Mouse (Mus musculus): ENCODE measurements around the gene Vmn2r19. TPM values are rescaled to one million over a fixed set of nuclear protein-coding genes. Genes with fewer than 3 reads are reported as not detected.

Gene Vmn2r19
- polyA plus RNA-seq, 1 experiment, result not detected

DNA sequence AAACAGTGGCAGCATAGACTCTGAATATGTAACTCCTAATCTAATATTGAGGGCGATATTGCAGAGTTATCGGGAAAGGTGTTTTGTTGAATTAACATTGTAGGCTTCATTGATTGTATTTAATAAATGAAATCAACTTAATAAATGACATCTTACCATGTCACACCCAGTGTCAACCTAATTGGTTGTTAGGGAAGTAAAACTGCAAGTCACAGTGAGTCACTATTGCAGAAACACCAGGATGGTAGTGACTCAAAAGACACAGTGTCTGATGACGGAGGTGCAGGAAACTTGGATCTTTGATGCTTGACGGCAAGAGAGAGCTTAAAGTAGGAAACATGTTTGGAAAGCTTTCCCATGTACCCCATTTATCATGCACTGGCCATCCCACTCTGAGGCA lies 42.3 kb upstream of the Vmn2r19 start:
- H3K36me3 ChIP-seq (ENCODE audit: control insufficient read depth, insufficient read depth, low read length, poor library complexity, severe bottlenecking), result no peaks in the 10 kb centered on the region
- no peak overlapping the region for H3K9ac ChIP-seq (ENCODE audit: low read depth, poor library complexity, severe bottlenecking)
- no peaks in the 10 kb centered on the region for H3K9me3 ChIP-seq (replicated peaks; ENCODE audit: control insufficient read depth, insufficient read depth, low read length, poor library complexity, severe bottlenecking)
- H3K4me3 ChIP-seq (ENCODE audit: low read depth, low read length), result no peak overlapping the region
- H3K4me1 ChIP-seq (ENCODE audit: control insufficient read depth, insufficient read depth, low read length), result no peaks in the 10 kb centered on the region
- no peaks in the 10 kb centered on the region for H3K27me3 ChIP-seq (ENCODE audit: control insufficient read depth, insufficient read depth, low read length, poor library complexity, severe bottlenecking)
- H3K27ac ChIP-seq (ENCODE audit: insufficient read depth, low read length), result no peak overlapping the region
- no peak for TF ChIP-seq CTCF (IDR thresholded peaks at IDR 0.05; ENCODE audit: low read depth, low read length)
- no peak for TF ChIP-seq POLR2A (IDR thresholded peaks at IDR 0.05; ENCODE audit: insufficient read depth, low read length)
- TF ChIP-seq EP300 (IDR thresholded peaks at IDR 0.05; ENCODE audit: insufficient read depth, low read depth, low read length), result no peak

GRCm38 (mm10) chr6:123266945-123267344 lies 41.2 kb upstream of the Vmn2r19 start:
- TF ChIP-seq CTCF (IDR thresholded peaks at IDR 0.05; ENCODE audit: low read depth, low read length), result no peak
- TF ChIP-seq EP300 (IDR thresholded peaks at IDR 0.05; ENCODE audit: insufficient read depth, low read depth, low read length), result no peak
- no peak for TF ChIP-seq POLR2A (IDR thresholded peaks at IDR 0.05; ENCODE audit: insufficient read depth, low read length)
- H3K27ac ChIP-seq (ENCODE audit: insufficient read depth, low read length), result no peak overlapping the region
- no peak overlapping the region for H3K9ac ChIP-seq (ENCODE audit: low read depth, poor library complexity, severe bottlenecking)
- no peaks in the 10 kb centered on the region for H3K4me1 ChIP-seq (ENCODE audit: control insufficient read depth, insufficient read depth, low read length)
- no peak overlapping the region for H3K4me3 ChIP-seq (ENCODE audit: low read depth, low read length)
- no peaks in the 10 kb centered on the region for H3K27me3 ChIP-seq (ENCODE audit: control insufficient read depth, insufficient read depth, low read length, poor library complexity, severe bottlenecking)
- no peaks in the 10 kb centered on the region for H3K36me3 ChIP-seq (ENCODE audit: control insufficient read depth, insufficient read depth, low read length, poor library complexity, severe bottlenecking)
- no peaks in the 10 kb centered on the region for H3K9me3 ChIP-seq (replicated peaks; ENCODE audit: control insufficient read depth, insufficient read depth, low read length, poor library complexity, severe bottlenecking)

GRCm38 (mm10) chr6:123279443-123279842 lies 28.7 kb upstream of the Vmn2r19 start:
- Histone ChIP-seq H3K4me1 (ENCODE audit: control insufficient read depth, insufficient read depth, low read length) (no peaks in the 10 kb centered on the region), H3K9me3 (replicated peaks; ENCODE audit: control insufficient read depth, insufficient read depth, low read length, poor library complexity, severe bottlenecking) (no peaks in the 10 kb centered on the region; the same call in 1 of the 2 replicates), H3K4me3 (ENCODE audit: low read depth, low read length) (no peak overlapping the region), H3K27ac (ENCODE audit: insufficient read depth, low read length) (no peak overlapping the region), H3K27me3 (ENCODE audit: control insufficient read depth, insufficient read depth, low read length, poor library complexity, severe bottlenecking) (no peaks in the 10 kb centered on the region), H3K36me3 (ENCODE audit: control insufficient read depth, insufficient read depth, low read length, poor library complexity, severe bottlenecking) (no peaks in the 10 kb centered on the region), H3K9ac (ENCODE audit: low read depth, poor library complexity, severe bottlenecking) (no peak overlapping the region)
- no peak for TF ChIP-seq POLR2A (IDR thresholded peaks at IDR 0.05; ENCODE audit: insufficient read depth, low read length)
- TF ChIP-seq EP300 (IDR thresholded peaks at IDR 0.05; ENCODE audit: insufficient read depth, low read depth, low read length), result no peak
- TF ChIP-seq CTCF (IDR thresholded peaks at IDR 0.05; ENCODE audit: low read depth, low read length), result no peak

DNA sequence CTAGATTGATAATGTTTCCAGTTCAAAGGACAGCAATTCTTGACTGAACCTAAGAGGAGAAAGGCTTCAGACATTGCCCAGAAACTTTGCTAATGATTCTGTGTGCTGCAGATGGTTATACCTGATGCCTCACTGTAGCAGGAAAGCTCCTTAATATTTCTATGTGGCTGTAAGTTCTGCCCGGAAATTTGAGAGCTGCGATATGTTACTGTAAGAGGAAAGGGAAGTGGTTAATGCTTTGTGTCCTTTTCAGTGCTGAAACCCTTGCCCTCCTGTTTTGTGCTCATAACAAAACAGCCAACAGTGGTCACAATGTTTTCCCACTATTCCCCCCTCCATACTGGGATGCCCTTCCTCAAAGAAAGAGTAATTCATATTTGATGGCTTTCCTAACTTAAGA lies 21.8 kb upstream of the Vmn2r19 start:
- Histone ChIP-seq H3K4me1 (ENCODE audit: control insufficient read depth, insufficient read depth, low read length) (no peaks in the 10 kb centered on the region), H3K9me3 (replicated peaks; ENCODE audit: control insufficient read depth, insufficient read depth, low read length, poor library complexity, severe bottlenecking) (no peaks in the 10 kb centered on the region), H3K36me3 (ENCODE audit: control insufficient read depth, insufficient read depth, low read length, poor library complexity, severe bottlenecking) (no peaks in the 10 kb centered on the region), H3K27me3 (ENCODE audit: control insufficient read depth, insufficient read depth, low read length, poor library complexity, severe bottlenecking) (no peaks in the 10 kb centered on the region), H3K4me3 (ENCODE audit: low read depth, low read length) (no peak overlapping the region), H3K27ac (ENCODE audit: insufficient read depth, low read length) (no peak overlapping the region), H3K9ac (ENCODE audit: low read depth, poor library complexity, severe bottlenecking) (no peak overlapping the region)
- TF ChIP-seq POLR2A (IDR thresholded peaks at IDR 0.05; ENCODE audit: insufficient read depth, low read length) (no peak), CTCF (IDR thresholded peaks at IDR 0.05; ENCODE audit: low read depth, low read length) (no peak), EP300 (IDR thresholded peaks at IDR 0.05; ENCODE audit: insufficient read depth, low read depth, low read length) (no peak)

GRCm38 (mm10) chr6:123288931-123289330 lies 19.2 kb upstream of the Vmn2r19 start:
- Histone ChIP-seq H3K27me3 (ENCODE audit: control insufficient read depth, insufficient read depth, low read length, poor library complexity, severe bottlenecking) (no peaks in the 10 kb centered on the region), H3K9me3 (replicated peaks; ENCODE audit: control insufficient read depth, insufficient read depth, low read length, poor library complexity, severe bottlenecking) (no peaks in the 10 kb centered on the region), H3K27ac (ENCODE audit: insufficient read depth, low read length) (no peak overlapping the region), H3K9ac (ENCODE audit: low read depth, poor library complexity, severe bottlenecking) (no peak overlapping the region), H3K4me1 (ENCODE audit: control insufficient read depth, insufficient read depth, low read length) (peaks cover 3% of the 10 kb centered on the region), H3K36me3 (ENCODE audit: control insufficient read depth, insufficient read depth, low read length, poor library complexity, severe bottlenecking) (no peaks in the 10 kb centered on the region), H3K4me3 (ENCODE audit: low read depth, low read length) (no peak overlapping the region)
- no peak for TF ChIP-seq EP300 (IDR thresholded peaks at IDR 0.05; ENCODE audit: insufficient read depth, low read depth, low read length)
- no peak for TF ChIP-seq CTCF (IDR thresholded peaks at IDR 0.05; ENCODE audit: low read depth, low read length)
- TF ChIP-seq POLR2A (IDR thresholded peaks at IDR 0.05; ENCODE audit: insufficient read depth, low read length), result no peak

DNA sequence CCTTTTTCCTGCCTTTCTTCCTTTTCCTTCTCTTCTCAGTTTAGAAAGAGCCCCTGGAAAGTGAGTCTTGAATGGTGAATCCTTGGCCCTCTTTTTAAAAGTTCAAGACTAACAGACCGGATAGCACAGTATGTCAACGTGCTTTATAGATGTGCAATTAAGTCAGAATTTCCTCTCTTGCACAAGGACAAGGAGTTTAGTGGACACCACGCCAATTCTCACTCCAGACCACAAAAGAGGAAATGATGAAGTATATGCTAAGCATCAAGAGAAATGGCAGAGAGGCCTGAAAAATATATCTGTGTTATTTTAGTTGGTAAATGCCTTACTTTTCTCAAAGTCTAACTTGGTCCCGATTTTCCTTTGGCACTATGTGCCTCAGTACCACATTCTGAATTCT lies 18.4 kb upstream of the Vmn2r19 start, which contains the start of gene Clec4e:
Gene Clec4e (minus strand): TSS at position 118 of the 400 bp plus-strand sequence.
- H3K9ac ChIP-seq (ENCODE audit: low read depth, poor library complexity, severe bottlenecking), result no peak within 1 kb of the TSS
- no peak within 1 kb of the TSS for H3K4me3 ChIP-seq (ENCODE audit: low read depth, low read length)
- H3K27ac ChIP-seq (ENCODE audit: insufficient read depth, low read length), result no peak within 1 kb of the TSS
- peaks cover 3% of the 10 kb centered on the region for H3K4me1 ChIP-seq (ENCODE audit: control insufficient read depth, insufficient read depth, low read length)
- TF ChIP-seq CTCF (IDR thresholded peaks at IDR 0.05; ENCODE audit: low read depth, low read length) (no peak), POLR2A (IDR thresholded peaks at IDR 0.05; ENCODE audit: insufficient read depth, low read length) (no peak), EP300 (IDR thresholded peaks at IDR 0.05; ENCODE audit: insufficient read depth, low read depth, low read length) (no peak)
- H3K27me3 ChIP-seq (ENCODE audit: control insufficient read depth, insufficient read depth, low read length, poor library complexity, severe bottlenecking), result no peaks in the 10 kb centered on the region
- H3K36me3 ChIP-seq (ENCODE audit: control insufficient read depth, insufficient read depth, low read length, poor library complexity, severe bottlenecking), result no peaks in the 10 kb centered on the region
- H3K9me3 ChIP-seq (replicated peaks; ENCODE audit: control insufficient read depth, insufficient read depth, low read length, poor library complexity, severe bottlenecking), result no peaks in the 10 kb centered on the region
